Mouse (Mus musculus) cerebellum, adult 2 months (tissue): ENCODE data around the gene Myh7b.

Experiments used
- CTCF ChIP-seq: fragments of 200-500 bp; IDR thresholded peaks from 2 replicates; pipeline ENCODE4 v1.5.1; 2011; ENCODE audit warnings: low read depth, mild to moderate bottlenecking, control low read depth, low read length, moderate library complexity, borderline replicate concordance; ENCODE audit not compliant: insufficient read depth
- POLR2A ChIP-seq: fragments of 200-500 bp; IDR thresholded peaks from 2 replicates; pipeline ENCODE4 v1.6.1; 2011; ENCODE audit warnings: low read length, control low read depth, borderline replicate concordance; ENCODE audit not compliant: insufficient read depth

- TF ChIP-seq CTCF (no peak), POLR2A (no peak)
Measured at GRCm38 (mm10) chr2:155679586-155680110, 68.6 kb downstream of the Myh7b start.
